ENCODE assay signal across 8 mouse cellular contexts in the genomic region with DNA sequence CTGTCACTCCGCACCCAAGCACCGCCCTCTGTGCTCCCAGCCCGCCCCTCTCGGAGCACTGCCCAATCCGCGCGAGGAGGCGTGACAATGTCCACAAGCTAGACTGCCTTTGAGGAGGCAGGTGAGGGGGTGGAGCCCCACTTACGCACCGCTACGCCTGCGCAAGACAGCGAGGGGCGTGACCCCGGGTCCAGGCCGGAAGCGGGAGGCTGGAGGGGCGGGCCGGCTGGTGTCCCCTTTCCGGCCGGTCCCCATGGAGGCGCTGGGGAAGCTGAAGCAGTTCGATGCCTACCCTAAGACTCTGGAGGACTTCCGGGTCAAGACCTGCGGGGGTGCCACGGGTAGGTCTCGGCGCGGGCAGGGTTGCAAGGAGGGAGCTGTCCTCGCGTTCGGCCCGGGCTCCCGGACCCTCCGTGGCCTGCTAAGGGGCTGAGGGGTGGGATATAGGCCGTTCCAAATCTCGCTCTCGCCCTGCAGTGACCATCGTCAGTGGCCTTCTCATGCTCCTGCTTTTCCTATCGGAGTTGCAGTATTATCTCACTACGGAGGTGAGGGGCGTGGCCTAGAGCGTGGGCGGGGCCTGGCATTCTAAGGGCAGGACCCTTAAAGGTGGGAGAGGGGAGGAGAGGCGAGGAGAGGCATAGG. TPM values are rescaled to one million over a fixed set of nuclear protein-coding genes. Genes with fewer than 3 reads are reported as not detected.
A peak's percentile ranks its signal among the peaks of the same experiment; 100 is the strongest.
DNase-seq lines count a peak whose midpoint lies in the region; ATAC-seq and TF ChIP-seq lines count a peak whose summit lies in the region.

A gene (minus strand): TSS at position 90 of the 645 bp plus-strand sequence.
A gene (plus strand): TSS at position 158 of the 645 bp plus-strand sequence.

- peak; percentile 99 for ATAC-seq in embryonic facial prominence, embryonic 13.5 days (ENCODE audit: insufficient number of reproducible peaks, insufficient read depth, low FRiP score, low TSS enrichment, low read depth)
- ATAC-seq in limb, embryonic 12.5 days (ENCODE audit: insufficient number of reproducible peaks, insufficient read depth, low FRiP score, low TSS enrichment, low read depth) = peak; percentile 99
- peak; percentile 100 for ATAC-seq in midbrain, embryonic 15.5 days (replicated peaks)

- H3K27ac ChIP-seq in embryonic facial prominence, embryonic 13.5 days = peak within 1 kb of the TSS; percentile 75
- H3K27ac ChIP-seq in kidney, adult 2 months (ENCODE audit: insufficient read depth, low read depth, low read length) = peak within 1 kb of the TSS; percentile 39
- peak within 1 kb of the TSS; percentile 80; the same call in 1 of the 2 replicates for H3K27ac ChIP-seq in limb, embryonic 12.5 days
- H3K27ac ChIP-seq in midbrain, embryonic 15.5 days = peak within 1 kb of the TSS; percentile 82
- H3K27ac ChIP-seq in spleen, adult 2 months (ENCODE audit: insufficient read depth, low read length) = peak within 1 kb of the TSS; percentile 55

- peaks cover 10% of the 10 kb centered on the region for H3K4me1 ChIP-seq in embryonic facial prominence, embryonic 13.5 days
- H3K4me1 ChIP-seq in kidney, adult 2 months (ENCODE audit: control insufficient read depth, insufficient read depth, low read length) = no peaks in the 10 kb centered on the region; the same call in 1 of the 2 replicates
- peaks cover 11% of the 10 kb centered on the region for H3K4me1 ChIP-seq in limb, embryonic 12.5 days (replicated peaks)
- H3K4me1 ChIP-seq in midbrain, embryonic 15.5 days = peaks cover 16% of the 10 kb centered on the region
- peaks cover 5% of the 10 kb centered on the region; the same call in 1 of the 2 replicates for H3K4me1 ChIP-seq in spleen, adult 2 months (ENCODE audit: control insufficient read depth, insufficient read depth, insufficient read length)

- peak within 1 kb of the TSS; percentile 67 for H3K4me2 ChIP-seq in embryonic facial prominence, embryonic 13.5 days
- peak within 1 kb of the TSS; percentile 76 for H3K4me2 ChIP-seq in limb, embryonic 12.5 days
- peak within 1 kb of the TSS; percentile 82 for H3K4me2 ChIP-seq in midbrain, embryonic 15.5 days

- peaks cover 40% of the 10 kb centered on the region for H3K36me3 ChIP-seq in embryonic facial prominence, embryonic 13.5 days
- H3K36me3 ChIP-seq in kidney, adult 2 months (ENCODE audit: control insufficient read depth, insufficient read depth, low read length) = no peaks in the 10 kb centered on the region
- H3K36me3 ChIP-seq in limb, embryonic 12.5 days = peaks cover 41% of the 10 kb centered on the region
- H3K36me3 ChIP-seq in midbrain, embryonic 15.5 days (replicated peaks) = peaks cover 31% of the 10 kb centered on the region
- H3K36me3 ChIP-seq in spleen, adult 2 months (ENCODE audit: control insufficient read depth, insufficient read depth, low read length) = peaks cover 16% of the 10 kb centered on the region

- TF ChIP-seq POLR2A in kidney, adult 2 months (IDR thresholded peaks at IDR 0.05; ENCODE audit: low read depth, low read length) = no peak
- no peak for TF ChIP-seq POLR2A in spleen, adult 2 months (IDR thresholded peaks at IDR 0.05; ENCODE audit: low read depth, low read length)

- DNase-seq in 3134 (ENCODE audit: extremely low read depth, insufficient read length, low spot score) = peak; percentile 100
- DNase-seq in adrenal gland, postnatal 36 days = peak; percentile 99 to 100
- peak; percentile 98 to 99 for DNase-seq in heart, adult 18-20 months
- DNase-seq in kidney, adult 2 months = peak; percentile 100
- peak; percentile 94 to 99 for DNase-seq in spleen, adult 2 months (ENCODE audit: low read depth in 1 of 2, low spot score in 2 of 2)

- H3K9me3 ChIP-seq in embryonic facial prominence, embryonic 13.5 days = no peaks in the 10 kb centered on the region
- H3K9me3 ChIP-seq in limb, embryonic 12.5 days = 0 out of 2 replicates have a peak, but pooled peaks cover 4% of the 10 kb centered on the region
- H3K9me3 ChIP-seq in midbrain, embryonic 15.5 days = no peaks in the 10 kb centered on the region

- under 1% methylated on average over 45 of the region's 45 CpGs for WGBS in embryonic facial prominence, embryonic 13.5 days
- WGBS in kidney, adult 2 months = 1% methylated on average over 45 of the region's 45 CpGs
- WGBS in limb, embryonic 12.5 days = under 1% methylated on average over 45 of the region's 45 CpGs
- WGBS in midbrain, embryonic 15.5 days = 0% methylated on average over 43 of the region's 45 CpGs
- WGBS in spleen, adult 2 months = under 1% methylated on average over 45 of the region's 45 CpGs

- H3K27me3 ChIP-seq in embryonic facial prominence, embryonic 13.5 days = no peaks in the 10 kb centered on the region
- H3K27me3 ChIP-seq in kidney, adult 2 months (replicated peaks; ENCODE audit: control insufficient read depth, insufficient read depth, low read length) = no peaks in the 10 kb centered on the region
- no peaks in the 10 kb centered on the region for H3K27me3 ChIP-seq in limb, embryonic 12.5 days
- no peaks in the 10 kb centered on the region for H3K27me3 ChIP-seq in midbrain, embryonic 15.5 days (replicated peaks)
- H3K27me3 ChIP-seq in spleen, adult 2 months (ENCODE audit: control insufficient read depth, insufficient read depth, low read length) = no peaks in the 10 kb centered on the region

- peak within 1 kb of the TSS; percentile 90 for H3K9ac ChIP-seq in embryonic facial prominence, embryonic 13.5 days
- peak within 1 kb of the TSS; percentile 71 for H3K9ac ChIP-seq in limb, embryonic 12.5 days (replicated peaks)
- H3K9ac ChIP-seq in midbrain, embryonic 15.5 days = peak within 1 kb of the TSS; percentile 97

- peak within 1 kb of the TSS; percentile 89 for H3K4me3 ChIP-seq in embryonic facial prominence, embryonic 13.5 days
- H3K4me3 ChIP-seq in kidney, adult 2 months (ENCODE audit: insufficient read depth, low read depth, low read length) = peak within 1 kb of the TSS; percentile 84
- H3K4me3 ChIP-seq in limb, embryonic 12.5 days (replicated peaks) = peak within 1 kb of the TSS; percentile 85
- peak within 1 kb of the TSS; percentile 98 for H3K4me3 ChIP-seq in midbrain, embryonic 15.5 days
- H3K4me3 ChIP-seq in spleen, adult 2 months (ENCODE audit: extremely low read depth, insufficient read depth, insufficient read length) = peak within 1 kb of the TSS; percentile 79

- no peak for TF ChIP-seq CTCF in kidney, adult 2 months (conservative IDR thresholded peaks at IDR 0.05; ENCODE audit: insufficient read depth, insufficient read length, low read depth, low read length)
- TF ChIP-seq CTCF in spleen, adult 2 months (IDR thresholded peaks at IDR 0.05; ENCODE audit: extremely low read depth, insufficient read depth, insufficient read length, insufficient replicate concordance) = no peak

RNA-seq across cellular contexts. Expression of the first gene that starts in this region (rescaled TPM):
- total RNA-seq in adrenal gland, postnatal 36 days (2021) = 1 to 10 TPM; 1.5 to 2.8 TPM
- polyA plus RNA-seq in embryonic facial prominence, embryonic 13.5 days (2015; fragmentation: Nextera tagmentation; extraction: Ambion mirVana) = 1.3 and 2.2 TPM in 2 replicates
- under 1 TPM in 1 of 2 experiments, not detected in 1; 0.25 TPM for total RNA-seq in heart, adult 18-20 months (2021)
- 2.6 and 2.9 TPM in 2 replicates for polyA plus RNA-seq in kidney, adult 2 months (2012; rRNA removed)
- polyA plus RNA-seq in limb, embryonic 12.5 days (2016; fragmentation: Nextera tagmentation; extraction: Ambion mirVana) = 1.5 TPM in 2 replicates
- 1.4 and 1.9 TPM in 2 replicates for polyA plus RNA-seq in midbrain, embryonic 15.5 days (2015; fragmentation: Nextera tagmentation; extraction: Ambion mirVana)
- 0.84 and 0.93 TPM in 2 replicates for polyA plus RNA-seq in spleen, adult 2 months (2012; rRNA removed)

RNA-seq across cellular contexts. Expression of the second gene that starts in this region (rescaled TPM):
- total RNA-seq in adrenal gland, postnatal 36 days (2021) = 100 to 1,000 TPM; 235 to 250 TPM
- polyA plus RNA-seq in embryonic facial prominence, embryonic 13.5 days (2015; fragmentation: Nextera tagmentation; extraction: Ambion mirVana) = 224 and 226 TPM in 2 replicates
- 10 to 100 TPM; 56.9 to 65.5 TPM for total RNA-seq in heart, adult 18-20 months (2021)
- polyA plus RNA-seq in kidney, adult 2 months (2012; rRNA removed) = 327 and 345 TPM in 2 replicates
- polyA plus RNA-seq in limb, embryonic 12.5 days (2016; fragmentation: Nextera tagmentation; extraction: Ambion mirVana) = 184 and 185 TPM in 2 replicates
- 468 and 485 TPM in 2 replicates for polyA plus RNA-seq in midbrain, embryonic 15.5 days (2015; fragmentation: Nextera tagmentation; extraction: Ambion mirVana)
- polyA plus RNA-seq in spleen, adult 2 months (2012; rRNA removed) = 119 and 144 TPM in 2 replicates

Comparison
In these comparisons a context has a peak if more than half of its experiments do, and no peak if none do; other contexts are left out.
1. Peak in every context shown above with its lines: DNase-seq, ATAC-seq, H3K4me3 ChIP-seq and H3K27ac ChIP-seq.